15 mouse cellular contexts compared by ENCODE assay signal in genomic region chrX:9738904-9739303, GRCm38 (mm10).
"Had no signal": no experiment of that assay in that cellular context is flagged by ENCODE, and none has a peak within 500 bp of the region (broad histone marks: within the 10 kb centered on the region; RNA-seq: fewer than 3 reads in every experiment).

No protein-coding gene starts in this region.

- H3K27me3 ChIP-seq: neural tube, embryonic 13.5 days; neural tube, embryonic 15.5 days; stomach, embryonic 15.5 days had no signal

- DNase-seq: retina, postnatal 1 day; right cerebral cortex, adult 18-20 months; right cerebral cortex, postnatal 14 days; right cerebral cortex, postnatal 25 days; right cerebral cortex, postnatal 4 days; spleen, adult 18-20 months; thymus, adult 18-20 months; thymus, adult 2 months; thymus, postnatal 14 days; thymus, postnatal 25 days; thymus, postnatal 36 days; thymus, postnatal 4 days had no signal

- H3K4me3 ChIP-seq: neural tube, embryonic 13.5 days; neural tube, embryonic 15.5 days; stomach, embryonic 15.5 days had no signal

- H3K36me3 ChIP-seq: neural tube, embryonic 13.5 days; neural tube, embryonic 15.5 days; stomach, embryonic 15.5 days had no signal
